In genomic region chr12:81869205-81869940, GRCm38 (mm10) we compare ENCODE assay signal across 16 mouse cellular contexts. TPM values are rescaled to one million over a fixed set of nuclear protein-coding genes. Genes with fewer than 3 reads are reported as not detected.
DNase-seq lines count a peak whose midpoint lies in the region; ATAC-seq and TF ChIP-seq lines count a peak whose summit lies in the region.
"Had no signal": no experiment of that assay in that cellular context is flagged by ENCODE, and none has a peak within 500 bp of the region (broad histone marks: within the 10 kb centered on the region; RNA-seq: fewer than 3 reads in every experiment).

No protein-coding gene starts in this region.

- 0 out of 2 replicates have a peak, but pooled peaks have one; percentile 34 for ATAC-seq in frontal cortex, adult (ENCODE audit: low TSS enrichment)
- peak; percentile 52 for ATAC-seq in heart, embryonic 16.5 days (replicated peaks; ENCODE audit: extremely low read depth, insufficient read depth, low FRiP score)
- ATAC-seq in heart, embryonic 11.5 days (replicated peaks; ENCODE audit: insufficient number of reproducible peaks, low FRiP score, low TSS enrichment), result no peak
- no peak for ATAC-seq in midbrain, embryonic 11.5 days (ENCODE audit: low FRiP score)
- no peak for ATAC-seq in midbrain, embryonic 16.5 days
- no peak for ATAC-seq in stomach, postnatal 0 days (ENCODE audit: low FRiP score, low TSS enrichment)

- no peak overlapping the region for H3K4me2 ChIP-seq in heart, embryonic 16.5 days (ENCODE audit: low read depth, low read length)
- H3K4me2 ChIP-seq in heart, embryonic 11.5 days, result no peak overlapping the region
- no peak overlapping the region for H3K4me2 ChIP-seq in midbrain, embryonic 11.5 days
- H3K4me2 ChIP-seq in midbrain, embryonic 16.5 days (ENCODE audit: low read length), result no peak overlapping the region
- H3K4me2 ChIP-seq in stomach, postnatal 0 days (replicated peaks; ENCODE audit: low read depth), result 0 out of 2 replicates have a peak overlapping the region, but pooled peaks have one; percentile 8
- H3K4me2 ChIP-seq: embryonic facial prominence, embryonic 12.5 days; kidney, embryonic 15.5 days; limb, embryonic 12.5 days; liver, embryonic 15.5 days had no signal

- H3K4me1 ChIP-seq in heart, embryonic 16.5 days (ENCODE audit: control insufficient read depth, insufficient read depth, low read length), result peaks cover 47% of the 10 kb centered on the region
- peaks cover 28% of the 10 kb centered on the region for H3K4me1 ChIP-seq in heart, embryonic 11.5 days (ENCODE audit: control insufficient read depth, insufficient read depth, low read length)
- H3K4me1 ChIP-seq in midbrain, embryonic 11.5 days (ENCODE audit: control insufficient read depth, insufficient read depth, low read length), result peaks cover 3% of the 10 kb centered on the region; the same call in 1 of the 2 replicates
- peaks cover 11% of the 10 kb centered on the region for H3K4me1 ChIP-seq in midbrain, embryonic 16.5 days (ENCODE audit: control insufficient read depth, insufficient read depth, low read length)
- 0 out of 2 replicates have a peak, but pooled peaks cover 2% of the 10 kb centered on the region for H3K4me1 ChIP-seq in stomach, postnatal 0 days (replicated peaks; ENCODE audit: control insufficient read depth, insufficient read depth)
- H3K4me1 ChIP-seq: liver, embryonic 15.5 days had no signal

- no peak for TF ChIP-seq EP300 in stomach, postnatal 0 days (optimal IDR thresholded peaks at IDR 0.05)

- DNase-seq in frontal cortex, adult 2 months (ENCODE audit: extremely low spot score in 1 of 2, low spot score in 1 of 2), result no peak
- DNase-seq in midbrain, embryonic 11.5 days (ENCODE audit: low spot score, missing footprints), result peak; percentile 75
- DNase-seq in stomach, postnatal 0 days (ENCODE audit: low spot score), result no peak
- no peak for DNase-seq in urinary bladder, postnatal 10 days (ENCODE audit: low spot score)
- DNase-seq: adrenal gland, postnatal 14 days; cerebellum, adult 2 months had no signal

- TF ChIP-seq CTCF in stomach, postnatal 0 days (IDR thresholded peaks at IDR 0.05; ENCODE audit: low read depth), result no peak

- no peaks in the 10 kb centered on the region for H3K27me3 ChIP-seq in heart, embryonic 16.5 days (ENCODE audit: control insufficient read depth, insufficient read depth, low read length)
- H3K27me3 ChIP-seq in heart, embryonic 11.5 days (ENCODE audit: control insufficient read depth, insufficient read depth, low read length), result no peaks in the 10 kb centered on the region
- H3K27me3 ChIP-seq in midbrain, embryonic 11.5 days (ENCODE audit: control insufficient read depth, insufficient read depth, low read length), result no peaks in the 10 kb centered on the region
- no peaks in the 10 kb centered on the region for H3K27me3 ChIP-seq in midbrain, embryonic 16.5 days (ENCODE audit: control insufficient read depth, insufficient read depth, low read depth, low read length)
- no peaks in the 10 kb centered on the region for H3K27me3 ChIP-seq in stomach, postnatal 0 days (ENCODE audit: control insufficient read depth, insufficient read depth, low read length)
- H3K27me3 ChIP-seq: CH12.LX; embryonic facial prominence, embryonic 12.5 days; kidney, embryonic 15.5 days; limb, embryonic 12.5 days; liver, embryonic 15.5 days had no signal

- H3K9ac ChIP-seq in heart, embryonic 16.5 days (ENCODE audit: low read length), result no peak overlapping the region
- no peak overlapping the region for H3K9ac ChIP-seq in heart, embryonic 11.5 days (ENCODE audit: low read depth, low read length)
- H3K9ac ChIP-seq in midbrain, embryonic 11.5 days (ENCODE audit: low read length), result no peak overlapping the region
- H3K9ac ChIP-seq in midbrain, embryonic 16.5 days (ENCODE audit: low read depth, low read length), result no peak overlapping the region
- H3K9ac ChIP-seq in stomach, postnatal 0 days (ENCODE audit: low read length), result no peak overlapping the region
- H3K9ac ChIP-seq: embryonic facial prominence, embryonic 12.5 days; kidney, embryonic 15.5 days; limb, embryonic 12.5 days; liver, embryonic 15.5 days had no signal

- no peaks in the 10 kb centered on the region for H3K9me3 ChIP-seq in heart, embryonic 16.5 days (replicated peaks; ENCODE audit: control insufficient read depth, low read length)
- no peaks in the 10 kb centered on the region for H3K9me3 ChIP-seq in heart, embryonic 11.5 days (replicated peaks; ENCODE audit: control insufficient read depth, low read length)
- no peaks in the 10 kb centered on the region for H3K9me3 ChIP-seq in midbrain, embryonic 11.5 days (ENCODE audit: control insufficient read depth, low read length)
- no peaks in the 10 kb centered on the region for H3K9me3 ChIP-seq in midbrain, embryonic 16.5 days (replicated peaks; ENCODE audit: control insufficient read depth, low read length, poor library complexity, severe bottlenecking)
- H3K9me3 ChIP-seq in stomach, postnatal 0 days (ENCODE audit: control insufficient read depth, low read length), result no peaks in the 10 kb centered on the region
- H3K9me3 ChIP-seq: embryonic facial prominence, embryonic 12.5 days; kidney, embryonic 15.5 days; limb, embryonic 12.5 days; liver, embryonic 15.5 days; midbrain, embryonic 10.5 days had no signal

- peak overlapping the region; percentile 43 for H3K27ac ChIP-seq in heart, embryonic 16.5 days (ENCODE audit: low read length)
- no peak overlapping the region; the same call in 1 of the 2 replicates for H3K27ac ChIP-seq in heart, embryonic 11.5 days (ENCODE audit: low read depth, low read length)
- no peak overlapping the region for H3K27ac ChIP-seq in midbrain, embryonic 11.5 days (ENCODE audit: low read depth, low read length)
- no peak overlapping the region for H3K27ac ChIP-seq in midbrain, embryonic 16.5 days (ENCODE audit: low read length)
- no peak overlapping the region for H3K27ac ChIP-seq in stomach, postnatal 0 days (replicated peaks)
- H3K27ac ChIP-seq: embryonic facial prominence, embryonic 12.5 days; kidney, embryonic 15.5 days; limb, embryonic 12.5 days; liver, embryonic 15.5 days; midbrain, embryonic 10.5 days had no signal

- 59% methylated on average over 3 of the region's 3 CpGs for WGBS in heart, embryonic 16.5 days
- WGBS in heart, embryonic 11.5 days (ENCODE audit: insufficient replicate concordance), result 62% methylated on average over 3 of the region's 3 CpGs
- WGBS in midbrain, embryonic 11.5 days, result 83% methylated on average over 3 of the region's 3 CpGs
- 70% methylated on average over 3 of the region's 3 CpGs for WGBS in midbrain, embryonic 16.5 days
- WGBS in stomach, postnatal 0 days, result 47% methylated on average over 3 of the region's 3 CpGs

- H3K4me3 ChIP-seq in heart, embryonic 16.5 days (ENCODE audit: low read length), result no peak overlapping the region
- H3K4me3 ChIP-seq in heart, embryonic 11.5 days (ENCODE audit: low read depth, low read length), result no peak overlapping the region
- H3K4me3 ChIP-seq in midbrain, embryonic 11.5 days (ENCODE audit: low read depth, low read length), result no peak overlapping the region
- H3K4me3 ChIP-seq in midbrain, embryonic 16.5 days (ENCODE audit: low read depth, low read length), result no peak overlapping the region
- H3K4me3 ChIP-seq in stomach, postnatal 0 days (ENCODE audit: low read depth, low read length), result no peak overlapping the region
- H3K4me3 ChIP-seq: embryonic facial prominence, embryonic 12.5 days; kidney, embryonic 15.5 days; limb, embryonic 12.5 days; liver, embryonic 15.5 days; midbrain, embryonic 10.5 days had no signal

- no peaks in the 10 kb centered on the region for H3K36me3 ChIP-seq in heart, embryonic 16.5 days (ENCODE audit: control insufficient read depth, insufficient read depth)
- no peaks in the 10 kb centered on the region for H3K36me3 ChIP-seq in heart, embryonic 11.5 days (ENCODE audit: control insufficient read depth, insufficient read depth, low read length)
- H3K36me3 ChIP-seq in midbrain, embryonic 11.5 days (ENCODE audit: control insufficient read depth, insufficient read depth, low read length), result no peaks in the 10 kb centered on the region
- H3K36me3 ChIP-seq in midbrain, embryonic 16.5 days (ENCODE audit: control insufficient read depth, insufficient read depth, low read length), result no peaks in the 10 kb centered on the region
- H3K36me3 ChIP-seq in stomach, postnatal 0 days (ENCODE audit: control insufficient read depth, insufficient read depth, low read length), result no peaks in the 10 kb centered on the region
- H3K36me3 ChIP-seq: embryonic facial prominence, embryonic 12.5 days; kidney, embryonic 15.5 days; liver, embryonic 15.5 days had no signal

RNA-seq across cellular contexts. Expression of gene Pcnx, which starts 9.6 kb away (rescaled TPM):
- 36.9 and 40.1 TPM in 2 replicates for polyA plus RNA-seq in frontal cortex, adult 2 months (2012; rRNA removed)
- polyA plus RNA-seq in heart, embryonic 16.5 days (2015; fragmentation: Nextera tagmentation; extraction: Ambion mirVana), result 9.3 and 10.9 TPM in 2 replicates
- 13.9 and 16.2 TPM in 2 replicates for polyA plus RNA-seq in heart, embryonic 11.5 days (2014; fragmentation: Nextera tagmentation; extraction: Ambion mirVana)
- 11.4 and 11.9 TPM in 2 replicates for polyA plus RNA-seq in midbrain, embryonic 11.5 days (2014; fragmentation: Nextera tagmentation; extraction: Ambion mirVana)
- 9.9 and 11.3 TPM in 2 replicates for polyA plus RNA-seq in midbrain, embryonic 16.5 days (2015; fragmentation: Nextera tagmentation; extraction: Ambion mirVana)
- polyA plus RNA-seq in stomach, postnatal 0 days (2015; fragmentation: Nextera tagmentation; extraction: Ambion mirVana), result 5.1 TPM in 2 replicates

Comparison
In these comparisons a context has a peak if more than half of its experiments do, and no peak if none do; other contexts are left out.
1. ATAC-seq: peak in frontal cortex, adult (single experiment) and heart, embryonic 16.5 days (single experiment); none in heart, embryonic 11.5 days (single experiment), midbrain, embryonic 11.5 days (single experiment), midbrain, embryonic 16.5 days (single experiment) and stomach, postnatal 0 days (single experiment).